Mouse (Mus musculus) macrophage (primary cell): Measurements from ENCODE around the gene Mab21l2. TPM values are rescaled to one million over a fixed set of nuclear protein-coding genes. Genes with fewer than 3 reads are reported as not detected.

Experiments
- H3K27ac ChIP-seq: fragments of 350-480 bp; formaldehyde crosslinking; 2 replicates; pipeline ENCODE4 v1.9.0; 2021
- H3K36me3 ChIP-seq: fragments of 350-480 bp; formaldehyde crosslinking; 2 replicates; pipeline ENCODE4 v1.9.0; 2021; ENCODE audit errors: inconsistent target
- H3K4me3 ChIP-seq: fragments of 350-480 bp; formaldehyde crosslinking; 2 replicates; pipeline ENCODE4 v1.9.0; 2021; ENCODE audit errors: inconsistent target
- H3K79me2 ChIP-seq: fragments of 350-480 bp; formaldehyde crosslinking; 2 replicates; pipeline ENCODE4 v1.9.0; 2021; ENCODE audit errors: inconsistent target
- WGBS: methylation state at CpG from one replicate; pipeline ENCODE4 v1.1.7; 2026; ENCODE audit warnings: inconsistent platforms; ENCODE audit not compliant: missing documents; 5-methylcytosine and 5-hydroxymethylcytosine counted together
- polyA plus RNA-seq: library from polyadenylated mRNA; stranded (reverse); fragments of 250-400 nt; gene quantifications from 3 replicates; pipeline ENCODE4 v1.2.4, GENCODE M21; 2018; ENCODE audit warnings: inconsistent platforms
- total RNA-seq, 78 experiments: library from RNA; depleted of rRNA; stranded (reverse); fragments of 250-400 nt; gene quantifications; 1 replicate in 9 of 78; 2 replicates in 24 of 78; 3 replicates in 43 of 78; 4 replicates in 2 of 78; pipeline ENCODE4 v1.2.4; 2018; ENCODE audit warnings: inconsistent platforms in 56 of 78

The Mab21l2 gene
- total RNA-seq (2018; cell fraction: chromatin; rRNA removed) = 1 to 10 TPM in 1 of 26 experiments, not detected in 25; 2.4 TPM
- not detected for total RNA-seq (2018; cell fraction: cytosol; rRNA removed)
- under 1 TPM in 1 of 26 experiments, not detected in 25; 0.31 TPM for total RNA-seq (2018; cell fraction: nucleus; rRNA removed)
- polyA plus RNA-seq = not detected in 3 replicates

DNA sequence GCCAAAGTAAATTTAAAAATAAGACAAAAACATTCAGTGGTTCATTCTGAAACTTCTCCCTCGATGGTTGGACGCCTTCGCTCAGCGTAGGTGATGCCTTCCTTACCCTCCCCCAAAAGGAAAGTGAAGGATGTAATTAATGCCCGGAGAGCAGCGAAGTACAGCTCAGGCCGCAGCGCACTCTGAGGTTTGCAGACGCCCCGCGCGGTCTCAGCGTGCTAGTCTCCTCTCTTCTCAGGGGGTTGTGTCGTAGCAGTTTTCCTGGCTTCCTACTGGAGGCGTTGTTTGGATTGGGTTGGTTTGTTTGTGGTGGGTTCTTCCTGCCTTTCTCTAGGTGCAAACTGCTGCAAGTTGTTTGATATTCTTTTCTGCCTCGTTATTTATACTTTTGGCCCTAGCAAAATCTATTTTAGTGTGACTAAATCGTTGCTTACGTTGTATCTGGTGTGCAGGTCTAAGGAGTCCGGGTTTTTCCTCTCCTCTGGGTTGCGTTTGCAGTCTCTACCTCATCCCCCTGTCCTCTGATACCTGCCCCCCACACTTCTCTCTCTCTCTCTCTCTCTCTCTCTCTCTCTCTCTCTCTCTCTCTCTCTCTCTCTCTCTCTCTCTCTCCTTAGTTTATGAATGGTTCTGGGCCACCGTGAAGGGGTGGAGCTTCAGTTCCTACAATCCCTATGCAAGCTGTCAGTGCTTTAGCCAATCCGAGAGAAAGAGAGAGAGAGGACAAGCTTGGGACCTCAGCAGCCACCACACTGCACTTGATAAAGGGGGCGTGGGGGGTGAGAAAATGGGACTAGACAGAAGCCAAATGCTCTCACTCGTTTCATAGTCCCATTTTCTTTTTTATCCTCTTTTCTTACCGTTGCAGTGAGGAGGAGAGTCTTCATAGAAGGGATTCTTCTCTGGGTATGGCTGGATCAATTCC lies at the start of gene Mab21l2:
Gene Mab21l2, minus strand, starts transcription at position 539 of the 925 bp plus-strand sequence.
- no peaks in the 10 kb centered on the region for H3K36me3 ChIP-seq
- H3K4me3 ChIP-seq = no peak within 1 kb of the TSS
- no peaks in the 10 kb centered on the region for H3K79me2 ChIP-seq
- no peak within 1 kb of the TSS for H3K27ac ChIP-seq
- 25% methylated on average over 25 of the region's 25 CpGs for WGBS

DNA sequence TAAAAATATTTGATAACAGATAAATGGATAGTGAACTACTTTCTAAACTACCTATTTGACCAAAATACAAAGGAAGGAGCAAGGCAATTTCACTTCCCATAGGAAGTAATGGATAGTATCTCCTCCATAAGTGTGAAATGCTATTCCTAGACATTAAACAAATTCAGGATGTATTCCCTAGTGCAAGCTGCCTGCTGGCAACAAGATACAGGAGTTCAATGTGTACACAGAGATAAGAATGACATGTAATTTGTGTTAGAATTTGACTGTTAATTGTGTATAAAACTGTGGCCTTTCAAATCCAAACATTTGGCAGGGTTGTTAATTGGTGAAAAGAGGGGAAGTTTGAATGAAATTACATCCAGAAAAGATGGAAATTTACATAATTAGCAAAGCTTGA lies 26.9 kb upstream of the Mab21l2 start:
- H3K36me3 ChIP-seq = no peaks in the 10 kb centered on the region
- H3K27ac ChIP-seq = no peak overlapping the region

DNA sequence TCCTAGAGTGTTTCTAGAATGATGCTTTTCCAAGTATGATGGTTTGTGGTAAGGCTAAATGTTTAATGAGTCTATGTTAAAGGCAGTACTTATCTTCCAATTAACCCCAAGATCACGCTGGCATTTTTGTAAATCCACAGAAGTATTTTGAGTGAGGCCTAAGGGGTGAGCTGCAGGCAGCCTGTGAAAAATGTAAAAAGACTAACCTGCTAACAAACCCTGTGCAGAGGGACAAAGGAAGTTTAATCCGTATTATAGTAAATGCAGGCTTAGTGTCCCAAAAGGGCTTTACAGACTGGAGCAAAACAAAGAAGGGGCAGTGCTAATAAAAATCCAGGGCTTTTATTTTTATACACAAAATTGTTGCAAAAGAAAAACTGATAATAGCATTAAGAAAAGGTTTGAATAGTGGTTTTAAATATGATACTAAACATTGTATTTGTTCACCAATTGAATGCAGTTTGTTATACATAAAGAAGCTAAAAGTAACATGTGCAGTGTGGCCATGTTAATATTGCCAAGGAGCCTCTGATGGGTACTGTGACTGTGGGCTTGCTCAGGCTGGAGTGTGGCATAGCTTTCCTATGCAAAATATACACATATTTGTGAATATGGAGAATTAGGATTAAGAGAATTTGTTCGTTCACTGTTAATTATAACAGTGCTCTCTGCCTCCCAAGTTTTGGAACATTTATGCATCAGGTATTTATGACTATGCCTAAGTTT lies 24.3 kb upstream of the Mab21l2 start:
- Histone ChIP-seq H3K27ac (no peak overlapping the region), H3K36me3 (no peaks in the 10 kb centered on the region), H3K79me2 (no peaks in the 10 kb centered on the region), H3K4me3 (no peak overlapping the region)
- 97% methylated on average over 2 of the region's 3 CpGs for WGBS

More for the DNA sequence above, 26.9 kb upstream of the Mab21l2 start:
- Histone ChIP-seq H3K4me3 (no peak overlapping the region), H3K79me2 (no peaks in the 10 kb centered on the region)

DNA sequence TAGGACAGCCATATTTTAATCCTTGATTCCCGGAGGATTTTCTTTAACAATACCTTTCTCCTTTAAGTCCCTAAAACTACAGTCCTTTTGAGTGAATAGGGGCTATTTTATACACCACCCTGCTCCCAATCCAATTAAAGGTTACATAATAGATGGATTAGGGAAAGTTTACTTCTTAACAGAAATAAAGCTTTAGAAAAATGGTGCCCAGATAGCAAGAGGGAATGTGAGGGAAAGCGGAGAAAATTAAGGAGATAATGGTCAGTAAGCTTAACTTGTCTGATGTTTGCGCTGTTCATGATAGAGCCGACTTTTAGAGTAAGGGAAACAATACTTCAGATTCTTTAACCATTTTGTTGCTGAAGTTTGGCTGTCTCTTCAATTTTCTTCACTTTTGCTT lies 23.1 kb upstream of the Mab21l2 start:
- Histone ChIP-seq H3K79me2 (no peaks in the 10 kb centered on the region), H3K27ac (no peak overlapping the region), H3K36me3 (no peaks in the 10 kb centered on the region), H3K4me3 (no peak overlapping the region)
- WGBS = 79% methylated on average over 4 of the region's 4 CpGs

DNA sequence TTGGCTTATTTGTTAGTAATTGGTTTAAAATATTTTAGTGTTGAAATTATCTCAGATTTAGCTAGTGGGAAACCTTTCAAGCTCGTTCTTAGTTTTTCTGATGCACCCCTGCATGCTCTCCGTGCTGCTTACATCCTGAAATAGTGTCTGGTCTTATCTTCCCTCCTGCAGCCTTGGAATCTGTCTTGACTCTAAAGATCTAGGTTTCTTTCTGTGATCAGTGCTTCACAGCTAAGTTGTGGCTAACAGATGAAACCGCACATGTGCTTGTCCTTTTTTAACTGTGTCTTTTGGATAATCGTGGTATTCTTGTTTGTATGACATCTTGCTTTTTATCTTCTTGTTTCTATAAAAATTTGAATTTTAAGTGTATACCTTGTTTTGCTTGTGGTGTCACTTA lies 18.9 kb upstream of the Mab21l2 start:
- 90% methylated on average over 4 of the region's 4 CpGs for WGBS
- Histone ChIP-seq H3K4me3 (no peak overlapping the region), H3K27ac (no peak overlapping the region), H3K79me2 (no peaks in the 10 kb centered on the region), H3K36me3 (no peaks in the 10 kb centered on the region)

DNA sequence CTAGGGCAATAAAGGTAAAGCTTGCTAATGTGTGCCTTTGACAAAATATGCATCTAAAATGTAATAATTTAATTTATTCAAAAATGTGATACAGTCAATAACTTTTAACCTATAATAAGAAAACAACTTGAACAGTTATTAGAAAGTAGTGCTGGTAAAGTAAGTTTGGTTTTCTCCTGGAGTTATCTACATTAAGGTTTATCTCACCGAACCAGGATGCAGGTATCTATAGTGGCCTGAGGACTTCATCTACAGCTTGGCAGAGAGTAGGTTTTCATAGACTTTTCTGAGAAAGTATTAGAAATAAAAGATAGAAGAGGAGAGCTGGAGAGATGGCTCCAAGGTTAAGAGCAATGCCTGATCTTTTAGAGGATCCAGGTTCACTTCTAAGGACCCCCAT lies 13.0 kb upstream of the Mab21l2 start:
- Histone ChIP-seq H3K79me2 (no peaks in the 10 kb centered on the region), H3K4me3 (no peak overlapping the region), H3K27ac (no peak overlapping the region), H3K36me3 (no peaks in the 10 kb centered on the region)
- WGBS = 86% methylated on average over 1 of the region's 1 CpGs

DNA sequence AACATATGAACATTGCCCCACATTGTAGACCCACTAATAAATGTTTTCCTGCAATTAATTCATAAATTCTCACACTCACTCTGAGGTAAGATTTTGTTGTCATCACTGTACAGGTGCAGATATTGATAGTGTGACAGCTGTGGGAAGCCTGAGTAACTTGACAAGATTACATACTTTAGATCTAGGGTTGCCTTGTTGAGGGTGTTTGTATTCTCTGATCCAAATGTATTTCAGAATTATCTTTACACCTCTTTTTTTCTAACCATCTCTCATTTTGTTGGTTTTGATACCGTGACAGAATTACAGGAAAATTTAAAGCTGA lies 12.6 kb upstream of the Mab21l2 start:
- Histone ChIP-seq H3K4me3 (no peak overlapping the region), H3K27ac (no peak overlapping the region)
- WGBS = 100% methylated on average over 1 of the region's 1 CpGs

DNA sequence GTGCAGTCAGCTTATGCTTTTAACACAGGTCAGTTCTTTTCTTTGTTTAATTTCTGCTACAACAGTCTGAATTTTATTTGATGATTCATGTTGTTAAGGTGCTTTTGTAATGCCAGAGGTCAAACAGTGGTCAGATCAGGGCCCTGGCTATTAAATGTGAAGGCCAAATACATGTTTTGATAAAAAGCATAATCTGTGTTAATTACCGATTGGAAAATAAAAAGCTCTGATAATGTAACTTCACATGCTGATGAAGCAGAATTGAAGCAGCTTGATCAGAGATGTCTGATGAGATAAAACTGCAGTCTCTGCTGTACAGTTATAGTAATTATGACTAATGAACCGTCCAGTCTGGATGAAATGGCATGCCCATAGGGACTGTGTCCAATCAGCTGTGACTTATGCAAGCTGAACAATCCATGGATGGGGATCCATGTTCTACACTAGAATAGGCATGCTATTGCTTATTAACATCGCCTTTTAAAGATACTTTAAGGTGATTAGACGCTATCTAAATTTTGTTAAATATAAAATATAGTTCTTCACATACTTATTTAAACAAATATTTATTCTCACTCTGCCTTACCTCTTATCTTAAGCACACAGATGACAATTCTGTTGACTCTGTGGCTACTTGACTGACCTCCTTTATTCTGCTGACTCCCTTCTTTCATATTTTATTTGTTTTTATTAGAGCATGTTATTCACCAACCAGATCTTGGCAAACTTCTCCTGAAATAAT lies 12.0 kb upstream of the Mab21l2 start:
- Histone ChIP-seq H3K36me3 (no peaks in the 10 kb centered on the region), H3K4me3 (no peak overlapping the region), H3K79me2 (no peaks in the 10 kb centered on the region), H3K27ac (no peak overlapping the region)
- WGBS = 96% methylated on average over 4 of the region's 4 CpGs

More for the DNA sequence above, 12.6 kb upstream of the Mab21l2 start:
- Histone ChIP-seq H3K79me2 (no peaks in the 10 kb centered on the region), H3K36me3 (no peaks in the 10 kb centered on the region)

DNA sequence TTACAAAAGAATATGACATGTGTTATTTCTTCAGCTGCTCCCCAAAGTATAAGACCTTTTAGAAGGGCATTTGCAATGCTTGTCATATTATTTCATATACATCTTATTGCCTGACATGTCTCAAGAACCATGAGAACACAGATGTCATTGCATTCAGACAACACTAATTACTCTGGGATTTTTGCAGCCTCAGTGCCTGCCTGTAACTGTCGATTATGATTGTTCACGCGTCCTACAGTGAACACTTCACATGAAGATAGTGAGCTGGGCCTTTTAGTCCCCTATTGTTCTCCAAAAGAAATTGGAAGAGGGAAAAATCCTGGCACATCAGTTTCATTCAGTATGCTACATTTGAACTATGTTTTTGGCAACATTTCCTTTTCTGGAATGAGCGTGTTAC lies 11.2 kb upstream of the Mab21l2 start:
- Histone ChIP-seq H3K4me3 (no peak overlapping the region), H3K27ac (no peak overlapping the region), H3K79me2 (no peaks in the 10 kb centered on the region), H3K36me3 (no peaks in the 10 kb centered on the region)
- WGBS = 100% methylated on average over 4 of the region's 4 CpGs

DNA sequence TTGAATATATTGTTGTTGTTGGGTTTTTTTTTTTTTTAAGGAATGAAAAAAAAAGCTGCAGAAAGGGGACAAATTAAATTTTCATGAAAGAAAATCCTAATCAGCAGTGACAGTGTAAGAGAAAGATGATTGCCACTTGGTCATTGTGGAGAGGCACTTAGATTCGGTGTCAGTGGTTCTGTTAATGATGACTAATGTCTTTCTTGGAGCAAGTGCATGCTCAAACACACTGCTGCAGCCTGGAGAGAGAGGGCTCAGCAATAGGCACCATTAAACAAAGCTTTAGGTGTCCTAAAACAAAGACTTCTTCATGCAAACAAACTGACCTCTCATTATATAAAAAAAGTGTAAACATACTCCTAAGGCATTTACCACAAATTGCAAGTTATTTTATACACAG lies 10.5 kb upstream of the Mab21l2 start:
- 70% methylated on average over 1 of the region's 1 CpGs for WGBS
- Histone ChIP-seq H3K79me2 (no peaks in the 10 kb centered on the region), H3K27ac (no peak overlapping the region), H3K4me3 (no peak overlapping the region), H3K36me3 (no peaks in the 10 kb centered on the region)

DNA sequence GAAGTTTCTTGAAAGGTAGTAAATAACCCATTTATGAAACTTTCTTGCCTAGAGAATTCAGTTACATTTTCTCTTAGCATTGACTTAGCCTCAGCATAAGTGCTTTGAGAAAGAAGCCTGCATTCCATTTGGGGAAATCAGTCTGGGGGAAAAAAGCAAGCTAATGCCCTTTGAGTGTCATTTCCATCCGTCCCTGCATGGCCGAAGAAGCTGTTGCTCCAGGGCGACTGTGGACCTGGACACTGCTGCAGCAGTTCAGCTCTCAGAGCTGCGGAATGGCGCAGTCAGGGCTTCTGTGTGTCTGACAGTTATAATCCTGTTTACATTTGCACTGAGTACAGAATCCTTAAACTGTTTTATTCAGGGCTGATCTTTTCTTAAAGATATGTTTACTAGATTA lies 3.7 kb upstream of the Mab21l2 start:
- 95% methylated on average over 5 of the region's 5 CpGs for WGBS
- H3K79me2 ChIP-seq = no peaks in the 10 kb centered on the region
- no peak overlapping the region for H3K4me3 ChIP-seq
- no peaks in the 10 kb centered on the region for H3K36me3 ChIP-seq
- H3K27ac ChIP-seq = no peak overlapping the region

DNA sequence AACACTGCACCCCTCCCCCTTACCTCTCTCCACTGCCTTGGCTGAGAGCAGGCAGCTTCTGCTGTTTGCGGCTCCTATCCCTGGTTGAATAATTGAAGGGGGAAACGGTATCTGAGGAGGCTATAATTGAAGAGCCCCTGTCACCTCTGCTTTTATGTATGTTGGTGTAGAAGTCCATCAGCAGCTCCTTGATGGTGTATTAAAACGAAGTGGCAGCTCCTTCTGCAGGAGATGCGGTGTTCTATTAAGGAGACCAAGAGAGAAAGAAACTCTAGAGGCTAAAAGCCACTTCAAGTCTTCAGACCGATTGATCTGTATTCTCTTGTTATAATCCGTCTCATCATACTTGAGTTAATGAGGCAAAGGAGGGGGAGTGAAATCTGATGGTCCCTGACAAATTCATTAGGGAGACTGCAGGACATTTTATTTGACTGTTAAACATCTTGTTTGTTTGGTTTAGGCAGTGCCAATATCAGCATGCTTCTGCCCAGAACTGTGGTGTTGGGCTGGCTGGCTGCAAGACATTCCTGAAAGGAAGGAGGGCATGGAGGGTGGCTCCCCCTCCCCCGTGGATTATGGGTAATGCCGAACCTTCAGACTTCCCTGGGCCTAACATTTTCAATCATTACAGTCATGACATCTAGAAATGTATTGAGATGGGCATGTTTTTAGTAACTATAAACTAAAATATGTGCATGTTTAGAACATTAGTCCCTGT lies 2.7 kb upstream of the Mab21l2 start:
- Histone ChIP-seq H3K27ac (no peak overlapping the region), H3K79me2 (no peaks in the 10 kb centered on the region), H3K4me3 (no peak overlapping the region), H3K36me3 (no peaks in the 10 kb centered on the region)
- 94% methylated on average over 8 of the region's 8 CpGs for WGBS

DNA sequence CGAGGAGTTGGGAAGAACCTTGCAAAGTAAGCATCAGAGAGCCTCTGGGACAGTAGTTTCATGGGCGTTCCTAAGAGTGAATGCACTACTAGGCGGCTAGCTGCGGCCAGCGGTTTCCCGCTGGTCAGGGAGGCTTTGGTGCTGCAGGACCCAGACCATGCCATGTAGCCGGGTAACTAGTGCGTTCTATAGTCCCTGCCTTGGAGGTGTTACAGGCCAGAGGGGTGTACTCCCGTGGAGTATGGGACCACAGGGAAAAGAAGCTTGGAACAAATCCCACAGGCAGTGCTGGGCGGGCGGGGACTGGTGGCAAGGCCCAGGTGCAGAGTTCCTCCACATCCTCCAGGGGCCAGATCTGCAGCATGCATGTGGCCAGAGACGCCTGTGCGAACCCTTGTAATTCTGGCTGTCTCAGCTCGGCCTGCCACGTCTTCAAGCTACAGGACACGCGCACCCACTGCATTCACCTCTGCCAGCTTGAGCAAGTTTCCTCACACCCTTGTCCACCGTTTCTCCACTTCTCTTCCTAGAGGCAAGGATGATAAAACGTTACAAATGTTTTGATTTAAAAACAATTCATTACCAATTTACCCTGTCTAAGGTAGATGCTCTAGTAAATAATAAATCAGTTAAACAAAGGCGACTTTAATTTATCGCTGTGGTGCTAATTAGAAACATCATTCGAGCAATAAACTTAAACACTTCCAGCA lies 2.0 kb upstream of the Mab21l2 start:
- Histone ChIP-seq H3K27ac (no peak overlapping the region), H3K4me3 (no peak overlapping the region), H3K36me3 (no peaks in the 10 kb centered on the region), H3K79me2 (no peaks in the 10 kb centered on the region)
- 81% methylated on average over 22 of the region's 22 CpGs for WGBS
